Mouse (Mus musculus) brain, embryonic 14.5 days (tissue): ENCODE data around the gene Lpp. TPM values are rescaled to one million over a fixed set of nuclear protein-coding genes. Genes with fewer than 3 reads are reported as not detected.
A peak's percentile ranks its signal among the peaks of the same experiment; 100 is the strongest.
"Not testable (repeated sequence)": the region's sequence is repeated elsewhere in the genome, so short reads cannot be mapped to it uniquely, and the experiment has no call there.

ENCODE experiments used
- DNase-seq: peaks from one replicate; pipeline ENCODE4 v3.0.0-alpha.2; 2011; ENCODE audit warnings: low read depth
- CTCF ChIP-seq: fragments of 200-500 bp; IDR thresholded peaks from 2 replicates; pipeline ENCODE4 v1.5.1; 2012; ENCODE audit warnings: inconsistent platforms, mild to moderate bottlenecking, moderate library complexity, borderline replicate concordance; ENCODE audit not compliant: insufficient read depth, insufficient read length; ENCODE audit errors: extremely low read depth
- POLR2A ChIP-seq: fragments of 200-500 bp; IDR thresholded peaks from 2 replicates; pipeline ENCODE4 v1.6.1; 2012; ENCODE audit warnings: mild to moderate bottlenecking, inconsistent platforms, borderline replicate concordance; ENCODE audit not compliant: poor library complexity, insufficient read depth, insufficient read length, severe bottlenecking; ENCODE audit errors: extremely low read depth
- polyA plus RNA-seq: library from polyadenylated mRNA; depleted of rRNA; stranded (reverse); fragments of >200 nt; gene quantifications from 2 replicates; pipeline ENCODE4 v1.2.3, GENCODE M21; 2012

The Lpp gene
- polyA plus RNA-seq, 1 experiment, result 5.4 TPM

DNA sequence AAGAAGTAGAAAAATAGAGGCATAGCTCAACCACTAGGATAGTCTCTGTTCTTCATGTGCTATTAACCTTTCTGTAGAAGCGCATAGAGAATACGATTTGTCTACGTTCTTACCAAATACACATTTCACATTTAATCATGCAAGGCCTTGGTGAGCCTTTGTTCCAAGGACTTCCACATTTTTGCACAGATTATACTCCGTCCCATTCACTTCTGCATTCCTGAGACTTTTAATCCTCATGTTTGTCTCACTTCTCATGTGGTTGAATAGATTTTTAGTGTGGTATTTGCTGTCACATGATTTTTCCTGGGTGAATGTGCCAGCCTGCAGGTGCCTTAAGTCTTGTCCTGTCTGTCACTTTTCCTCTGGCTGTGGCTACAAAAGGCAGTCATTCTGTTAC is 586.1 kb downstream of the Lpp start:
- TF ChIP-seq CTCF (no peak), POLR2A (no peak)
- DNase-seq, result no peak

GRCm38 (mm10) chr16:24982828-24983227 is 589.5 kb downstream of the Lpp start:
- peak; percentile 74 for DNase-seq
- no peak for TF ChIP-seq POLR2A
- no peak for TF ChIP-seq CTCF

GRCm38 (mm10) chr16:24990331-24990730 is 597.0 kb downstream of the Lpp start:
- no peak for TF ChIP-seq POLR2A
- no peak for TF ChIP-seq CTCF
- no peak for DNase-seq

GRCm38 (mm10) chr16:24991059-24991541 is 597.8 kb downstream of the Lpp start:
- peak; percentile 59 for DNase-seq
- no peak for TF ChIP-seq POLR2A
- TF ChIP-seq CTCF, result no peak

GRCm38 (mm10) chr16:24991995-24992394 is 598.7 kb downstream of the Lpp start:
- TF ChIP-seq CTCF, result no peak
- no peak for TF ChIP-seq POLR2A
- DNase-seq, result no peak

DNA sequence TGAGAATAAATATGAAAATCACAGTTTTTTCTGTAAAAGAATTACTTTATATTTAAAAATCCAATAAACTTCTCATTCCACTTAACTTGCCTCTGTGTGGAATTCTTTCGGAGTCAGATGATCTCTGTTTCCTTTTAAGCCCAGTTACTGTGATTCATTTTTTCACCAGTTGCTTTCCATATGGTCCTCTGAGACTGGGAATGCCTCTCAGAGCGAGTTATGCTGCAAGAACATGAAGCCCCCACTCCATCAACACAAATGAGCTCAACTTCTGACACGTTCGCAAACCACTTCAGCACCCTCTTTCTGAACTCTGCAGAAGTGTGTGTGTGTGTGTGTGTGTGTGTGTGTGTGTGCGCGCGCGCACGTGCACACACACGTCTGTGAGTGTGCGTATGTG is 599.2 kb downstream of the Lpp start:
- no peak for DNase-seq
- no peak for TF ChIP-seq CTCF
- no peak for TF ChIP-seq POLR2A

- no peak for DNase-seq
- TF ChIP-seq CTCF, result no peak
- no peak for TF ChIP-seq POLR2A
Measured at GRCm38 (mm10) chr16:25010980-25011877, 617.9 kb downstream of the Lpp start.

- no peak for DNase-seq
- TF ChIP-seq POLR2A, result no peak
- TF ChIP-seq CTCF, result no peak
Measured at GRCm38 (mm10) chr16:25012938-25013337, 619.6 kb downstream of the Lpp start.

DNA sequence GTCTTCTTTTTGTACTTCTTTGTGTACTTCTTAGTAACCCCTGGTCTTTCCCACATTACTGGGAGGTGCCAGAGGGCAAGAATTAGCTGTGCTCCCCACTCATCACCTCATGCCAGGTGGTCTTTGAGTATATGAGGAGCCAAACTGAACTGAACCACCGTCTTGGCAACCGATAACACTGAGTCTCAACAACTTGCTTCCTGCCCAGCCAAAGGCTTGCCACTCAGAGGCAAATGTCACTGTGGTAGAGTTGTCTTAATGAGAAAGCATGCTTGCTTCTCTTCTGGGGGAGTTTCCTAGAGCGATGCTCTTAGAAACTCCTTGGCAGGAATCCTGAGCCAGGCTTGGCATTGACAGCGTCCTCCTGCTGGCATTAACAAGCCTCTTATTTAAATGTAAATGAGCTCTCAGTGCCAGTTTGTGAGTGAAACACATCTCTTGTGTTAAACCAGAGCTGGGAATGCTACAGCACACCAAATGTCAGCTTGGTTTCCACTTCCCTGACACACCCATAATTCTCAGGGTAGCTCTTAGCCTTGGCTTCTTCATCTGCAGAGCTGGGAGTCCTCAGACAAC is 623.0 kb downstream of the Lpp start:
- TF ChIP-seq POLR2A (no peak), CTCF (peak; percentile 3; the same call in 1 of the 2 replicates)
- DNase-seq, result peak; percentile 99

DNA sequence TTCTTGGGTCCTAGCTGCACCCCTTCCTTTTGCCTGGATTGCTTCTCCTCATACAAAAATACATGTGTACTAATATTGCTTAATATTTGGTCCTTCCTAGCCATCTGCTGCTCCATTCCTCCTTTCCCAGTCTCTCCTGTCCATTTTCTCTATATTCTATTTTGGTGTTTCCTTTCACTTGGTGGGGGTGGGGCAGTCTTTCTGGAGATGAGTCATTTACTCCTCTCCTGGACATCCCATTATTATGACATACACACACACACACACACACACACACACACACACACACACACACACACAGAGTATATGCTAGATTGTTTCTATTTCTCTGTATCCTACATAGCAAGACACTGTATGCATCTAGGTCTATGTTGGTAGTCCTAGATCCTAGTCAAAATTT is 623.7 kb downstream of the Lpp start:
- DNase-seq, result no peak
- no peak for TF ChIP-seq CTCF
- TF ChIP-seq POLR2A, result no peak

DNA sequence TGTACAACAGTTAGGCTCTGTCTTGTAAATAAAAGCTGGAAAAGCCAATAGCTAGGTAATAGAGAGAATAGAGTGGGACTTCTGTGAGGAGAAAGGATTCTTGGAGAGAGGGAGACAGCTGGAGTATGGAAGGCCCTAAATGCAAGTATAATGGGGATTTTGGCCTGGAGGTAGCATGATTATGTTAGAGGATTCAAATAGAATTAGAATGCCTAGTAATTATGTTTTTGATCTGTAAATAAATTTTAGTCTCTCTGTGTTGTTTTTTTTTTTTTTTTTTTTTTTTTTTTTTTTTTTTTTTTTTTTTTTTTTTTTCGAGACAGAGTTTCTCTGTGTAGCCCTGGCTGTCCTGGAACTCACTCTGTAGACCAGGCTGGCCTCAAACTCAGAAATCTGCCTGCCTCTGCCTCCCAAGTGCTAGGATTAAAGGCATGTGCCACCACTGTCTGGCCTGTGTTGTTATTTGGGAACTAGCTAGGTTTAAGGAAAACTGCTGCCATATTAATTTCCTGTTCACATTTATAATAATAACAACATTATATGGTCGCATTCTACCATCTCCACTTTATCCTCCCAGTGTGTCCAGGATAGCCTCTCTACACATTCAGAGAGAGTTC is 628.5 kb downstream of the Lpp start:
- DNase-seq, result not testable (repeated sequence)
